Mouse (Mus musculus) thymus, postnatal 14 days (tissue): ENCODE measurements around the gene Gm9837.
"Not testable (repeated sequence)": the region's sequence is repeated elsewhere in the genome, so short reads cannot be mapped to it uniquely, and the experiment has no call there.

Source experiments
- DNase-seq: peaks from one replicate; pipeline ENCODE4 v3.0.0; 2021

Gm9837 gene

GRCm38 (mm10) chr11:53456474-53457371 lies 13.6 kb downstream of the Gm9837 start, which contains the start of the genes Gm10447 and Shroom1:
TSS of gene Gm10447 (minus strand) at chr11:53457110.
TSS of gene Shroom1 (plus strand) at chr11:53457205.
- DNase-seq, result no peak

DNA sequence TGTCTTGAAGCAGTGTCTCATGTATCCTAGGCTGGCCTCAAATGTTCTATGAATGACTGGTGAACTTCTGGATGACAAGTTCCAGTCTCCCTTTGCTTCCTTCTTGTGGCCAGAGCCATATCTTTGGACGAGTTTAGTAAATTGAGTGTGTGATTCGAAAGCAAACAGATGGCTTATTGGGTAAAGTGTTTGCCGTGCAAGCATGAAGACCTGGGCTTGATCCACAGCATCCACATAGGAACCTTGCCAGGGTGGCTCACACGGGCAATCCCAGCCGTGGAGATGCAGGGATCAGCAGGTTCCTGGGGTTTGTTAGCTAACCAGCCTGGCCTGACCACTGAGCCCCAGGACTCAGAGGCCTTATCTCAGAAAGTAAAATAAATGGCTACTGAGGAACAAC lies 17.2 kb downstream of the Gm9837 start:
- no peak for DNase-seq

GRCm38 (mm10) chr11:53452396-53452795 lies 17.9 kb downstream of the Gm9837 start:
- no peak for DNase-seq

DNA sequence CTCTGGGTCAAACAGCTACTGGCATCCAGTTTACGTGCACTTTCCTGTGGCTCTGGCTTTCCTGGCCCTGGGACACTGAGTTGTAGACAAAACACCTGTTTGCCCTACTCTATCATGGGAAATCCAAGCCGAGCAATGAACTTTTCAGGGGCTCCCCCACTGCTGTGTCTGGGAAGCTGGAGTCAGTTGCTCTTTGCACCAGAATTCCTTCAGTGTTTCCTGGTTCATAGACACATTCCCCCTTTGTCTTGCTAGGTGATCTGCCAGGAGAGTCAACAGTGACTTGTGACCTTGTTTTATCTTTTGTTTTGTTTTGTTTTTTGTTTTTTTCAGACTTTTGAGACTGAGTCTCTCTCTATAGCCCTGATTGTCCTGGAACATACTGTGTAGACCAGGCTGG lies 18.9 kb downstream of the Gm9837 start:
- no peak for DNase-seq

- DNase-seq, result peak; percentile 48
Observed at GRCm38 (mm10) chr11:53450070-53450705, 20.1 kb downstream of the Gm9837 start.

- DNase-seq, result no peak
Observed at GRCm38 (mm10) chr11:53448529-53448928, 21.8 kb downstream of the Gm9837 start.

DNA sequence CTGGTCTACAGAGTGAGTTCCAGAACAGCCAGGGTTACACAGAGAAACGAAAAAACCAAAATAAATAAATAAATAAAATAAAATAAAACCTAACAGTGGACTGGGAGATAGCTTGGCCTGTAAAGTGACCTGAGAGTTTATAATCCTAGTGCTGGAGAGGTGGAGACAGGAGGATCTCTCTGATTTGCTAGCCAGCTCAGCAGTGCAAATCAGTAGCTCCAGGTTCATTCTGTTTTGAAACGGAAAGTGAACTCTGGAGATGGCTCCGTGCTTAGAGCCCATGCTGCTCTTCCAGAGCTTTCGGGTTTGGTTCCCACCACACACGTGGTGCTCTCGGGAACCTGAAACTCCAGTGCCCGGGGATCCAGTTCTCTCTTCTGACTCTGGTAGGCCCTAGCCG lies 22.3 kb downstream of the Gm9837 start:
- DNase-seq, result no peak

- DNase-seq, result no peak
Observed at GRCm38 (mm10) chr11:53446183-53446582, 24.1 kb downstream of the Gm9837 start.

GRCm38 (mm10) chr11:53445562-53445961 lies 24.7 kb downstream of the Gm9837 start:
- no peak for DNase-seq

DNA sequence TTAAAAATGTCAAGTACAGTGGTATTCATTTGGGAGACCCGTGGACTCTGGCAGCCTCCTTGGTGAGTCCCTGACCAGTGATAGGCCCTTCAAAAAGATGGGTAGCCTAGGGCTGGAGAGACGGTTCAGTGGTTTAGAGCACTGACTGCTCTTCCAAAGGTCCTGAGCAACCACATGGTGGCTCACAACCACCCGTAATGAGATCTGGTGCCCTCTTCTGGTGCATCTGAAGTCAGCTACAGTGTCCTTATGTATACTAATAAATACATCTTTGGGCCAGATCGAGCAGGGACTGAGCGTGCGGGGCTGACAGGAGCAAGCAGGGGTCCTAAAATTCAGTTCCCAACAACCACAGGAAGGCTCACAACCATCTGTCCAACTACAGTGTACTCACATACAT lies 26.4 kb downstream of the Gm9837 start:
- DNase-seq, result peak; percentile 63

GRCm38 (mm10) chr11:53441921-53442320 lies 28.4 kb downstream of the Gm9837 start:
- DNase-seq, result peak; percentile 61

DNA sequence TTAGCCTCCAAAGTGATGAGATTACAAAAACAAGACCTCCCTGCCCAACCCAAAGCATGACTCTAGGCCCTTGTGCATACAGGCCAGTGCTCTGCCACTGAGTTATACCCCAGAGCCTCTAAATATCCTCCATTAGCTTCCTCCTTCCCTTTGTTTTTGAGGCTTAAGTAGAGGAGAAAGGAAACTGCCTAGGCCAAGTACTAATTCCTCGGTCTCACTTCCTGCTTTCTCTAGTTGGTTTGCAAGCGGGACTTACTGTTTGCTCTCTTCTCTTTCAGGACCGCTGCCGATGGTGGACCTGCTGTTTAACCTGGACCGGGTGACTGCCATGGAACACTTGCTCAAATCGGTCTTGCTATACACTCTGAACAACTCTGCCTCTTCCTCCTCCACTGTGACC lies 33.9 kb downstream of the Gm9837 start:
- no peak for DNase-seq

DNA sequence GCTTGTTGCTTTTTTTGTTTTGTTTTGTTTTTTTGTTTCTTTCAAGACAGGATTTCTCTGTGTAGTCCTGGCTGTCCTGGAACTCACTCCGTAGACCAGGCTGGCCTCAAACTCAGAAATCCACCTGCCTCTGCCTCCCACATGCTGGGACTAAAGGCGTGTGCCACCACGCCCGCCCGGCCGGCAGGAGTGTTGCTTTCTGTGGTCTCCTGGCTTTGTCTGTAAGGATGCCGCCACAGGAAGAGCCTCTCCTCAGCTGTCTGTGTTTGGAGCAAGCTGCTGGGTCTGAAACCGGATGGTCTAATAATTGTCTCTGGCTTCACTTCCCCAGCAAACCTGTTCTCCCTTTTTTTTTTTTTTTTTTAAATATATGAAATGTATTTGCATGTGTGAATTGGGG lies 34.8 kb downstream of the Gm9837 start:
- no peak for DNase-seq

- DNase-seq, result no peak
Observed at GRCm38 (mm10) chr11:53433057-53433456, 37.2 kb downstream of the Gm9837 start.

GRCm38 (mm10) chr11:53431347-53432056 lies 38.8 kb downstream of the Gm9837 start:
- no peak for DNase-seq

- peak; percentile 99 for DNase-seq
Observed at GRCm38 (mm10) chr11:53430670-53431346, 39.5 kb downstream of the Gm9837 start, which contains the start of the genes Uqcrq and Gdf9. TSS of gene Uqcrq (minus strand) at chr11:53430831. TSS of gene Gdf9 (plus strand) at chr11:53431023.

- no peak for DNase-seq
Observed at GRCm38 (mm10) chr11:53430300-53430669, 40.0 kb downstream of the Gm9837 start.

DNA sequence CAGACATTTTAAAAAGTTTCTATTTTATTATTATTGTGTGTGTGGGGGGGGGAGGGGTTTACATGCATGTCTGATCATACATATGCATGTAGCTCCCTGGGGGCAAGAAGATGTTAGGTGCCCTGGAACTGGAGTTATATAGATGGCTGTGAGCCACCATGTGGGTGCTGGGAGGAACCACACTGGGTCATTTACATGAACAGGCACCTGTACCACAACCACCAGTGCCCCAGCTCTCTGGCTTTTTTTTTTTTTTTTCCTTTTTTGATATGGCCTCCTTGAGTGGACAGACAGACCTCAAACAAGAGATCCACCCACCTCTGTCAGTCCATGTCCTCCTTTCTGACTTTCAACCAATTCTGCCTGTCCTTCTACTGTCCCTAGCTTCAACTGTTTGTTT lies 41.1 kb downstream of the Gm9837 start:
- no peak for DNase-seq

DNA sequence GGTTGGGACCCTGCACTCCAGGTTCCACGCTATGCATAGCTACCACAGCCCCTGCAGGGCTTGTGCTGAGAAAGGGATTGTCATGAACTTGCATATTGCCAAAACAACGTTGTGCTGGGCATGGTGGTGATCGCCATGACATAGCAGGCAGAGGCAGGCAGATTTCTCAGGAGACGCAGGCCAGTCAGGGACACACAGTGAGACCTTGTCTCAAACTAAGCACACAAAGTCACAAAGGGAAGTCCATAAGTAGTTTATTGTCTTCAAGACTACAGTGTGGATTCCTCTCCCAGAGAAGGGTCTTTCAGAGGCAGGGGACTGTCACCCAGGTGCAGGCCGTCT lies 41.6 kb downstream of the Gm9837 start:
- DNase-seq, result no peak

DNA sequence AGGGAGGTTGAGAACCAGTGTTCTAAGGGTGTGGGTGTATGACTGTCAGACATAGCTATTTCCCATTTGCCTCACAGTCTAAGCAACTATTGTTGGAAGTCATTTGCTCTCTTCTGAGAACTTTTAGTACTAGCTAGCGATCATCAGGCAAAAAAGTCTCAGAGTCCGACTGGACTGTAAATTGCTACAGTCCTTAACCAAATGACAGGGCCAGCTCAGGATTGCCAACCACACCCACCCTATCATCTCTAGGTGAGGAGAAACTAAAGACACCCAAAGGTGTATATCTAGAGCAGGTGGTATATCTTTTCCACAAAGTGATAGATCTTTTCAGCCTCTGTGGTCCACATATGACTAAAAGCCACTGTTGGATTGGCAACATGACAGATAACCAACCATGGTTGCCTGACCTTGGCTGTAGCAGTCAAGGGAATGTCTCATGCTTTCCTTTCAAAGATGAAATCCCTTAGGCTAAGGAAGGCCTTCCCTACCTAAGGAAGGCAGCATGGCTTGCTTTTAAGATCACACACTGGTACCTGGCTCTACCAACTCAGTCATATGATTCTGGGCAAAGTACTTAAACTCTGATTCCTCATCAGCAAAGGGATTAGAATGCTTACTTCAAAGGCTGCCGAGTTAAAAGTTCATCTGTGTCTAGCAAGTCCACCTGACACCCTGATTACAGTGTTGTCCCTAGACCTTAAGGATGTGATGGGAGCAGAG lies 42.1 kb downstream of the Gm9837 start:
- DNase-seq, result no peak

- not testable (repeated sequence) for DNase-seq
Observed at GRCm38 (mm10) chr11:53426914-53427313, 43.4 kb downstream of the Gm9837 start.

DNA sequence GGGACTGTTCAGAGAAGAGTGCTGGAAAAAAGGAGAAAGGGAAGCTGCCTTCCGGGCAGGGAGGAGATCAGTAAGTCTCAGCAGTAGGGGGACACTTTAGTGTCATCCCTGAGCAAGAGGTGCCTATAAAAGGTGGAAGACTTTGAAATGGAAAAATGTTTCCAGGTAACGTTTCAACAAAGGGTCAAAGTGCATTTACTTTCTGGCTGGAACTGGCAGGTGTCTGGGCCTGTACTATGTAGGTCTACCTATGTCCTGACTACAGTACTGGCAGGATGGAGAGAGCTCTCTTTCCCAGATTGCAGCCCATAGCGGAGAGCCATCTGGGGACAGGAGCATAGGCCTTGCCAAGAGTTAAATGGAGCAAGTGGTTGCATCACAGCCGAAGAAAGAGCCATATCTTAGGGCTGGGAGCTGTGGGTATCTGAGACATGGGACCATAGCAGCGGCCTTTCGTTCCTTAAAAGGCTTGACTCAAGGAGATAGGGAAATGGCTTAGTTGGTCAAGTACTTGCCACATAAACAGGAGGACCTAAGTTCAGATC lies 44.5 kb downstream of the Gm9837 start:
- no peak for DNase-seq
